Mouse (Mus musculus): ENCODE data around the gene Imp4. TPM values are rescaled to one million over a fixed set of nuclear protein-coding genes. Genes with fewer than 3 reads are reported as not detected.

The Imp4 gene
- polyA plus RNA-seq, 1 experiment: 70.5 TPM

DNA sequence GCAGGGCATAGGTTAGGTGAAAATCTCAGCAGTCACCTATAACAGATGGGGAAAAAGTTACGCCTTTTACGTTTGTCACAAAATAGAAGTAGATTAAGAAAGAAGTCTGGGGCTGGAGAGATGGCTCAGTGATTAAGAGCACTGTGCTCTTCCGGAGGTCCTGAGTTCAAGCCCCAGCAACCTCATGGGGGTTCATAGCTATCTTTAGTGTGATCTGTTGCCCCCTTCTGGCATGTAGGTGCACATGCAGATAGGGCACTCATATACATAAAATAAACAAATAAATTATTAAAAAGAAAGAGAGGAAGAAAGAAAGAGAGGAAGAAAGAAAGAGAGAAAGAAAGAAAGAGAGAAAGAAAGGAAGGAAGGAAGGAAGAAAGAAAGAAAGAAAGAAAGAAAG is 47.7 kb downstream of the Imp4 start:
- H3K36me3 ChIP-seq (ENCODE audit: control insufficient read depth, insufficient read depth): no peaks in the 10 kb centered on the region
- H3ac ChIP-seq (ENCODE audit: control insufficient read depth, insufficient read length, low read depth): no peak overlapping the region
- H3K79me2 ChIP-seq (ENCODE audit: control insufficient read depth, insufficient read depth): no peaks in the 10 kb centered on the region
- no peaks in the 10 kb centered on the region for H3K79me3 ChIP-seq (ENCODE audit: low read depth)
- TF ChIP-seq CEBPB (IDR thresholded peaks at IDR 0.05; ENCODE audit: low read depth) (no peak), FOSL1 (IDR thresholded peaks at IDR 0.05; ENCODE audit: insufficient read depth, low read length, poor library complexity, severe bottlenecking) (no peak), MYOD1 (IDR thresholded peaks at IDR 0.05; ENCODE audit: control insufficient read depth, insufficient read length, low read depth) (no peak), MYOG (IDR thresholded peaks at IDR 0.05; ENCODE audit: control insufficient read depth, extremely low read depth, insufficient read length) (no peak), USF1 (IDR thresholded peaks at IDR 0.05; ENCODE audit: low read depth) (no peak), MAX (IDR thresholded peaks at IDR 0.05) (no peak), CTCF (IDR thresholded peaks at IDR 0.05; ENCODE audit: control insufficient read depth, insufficient read depth, insufficient read length) (no peak)
- peaks cover 8% of the 10 kb centered on the region for H3K27me3 ChIP-seq (ENCODE audit: control insufficient read depth, insufficient read depth, insufficient read length)
- H3K4me3 ChIP-seq (ENCODE audit: insufficient read depth, poor library complexity, severe bottlenecking): no peak overlapping the region

DNA sequence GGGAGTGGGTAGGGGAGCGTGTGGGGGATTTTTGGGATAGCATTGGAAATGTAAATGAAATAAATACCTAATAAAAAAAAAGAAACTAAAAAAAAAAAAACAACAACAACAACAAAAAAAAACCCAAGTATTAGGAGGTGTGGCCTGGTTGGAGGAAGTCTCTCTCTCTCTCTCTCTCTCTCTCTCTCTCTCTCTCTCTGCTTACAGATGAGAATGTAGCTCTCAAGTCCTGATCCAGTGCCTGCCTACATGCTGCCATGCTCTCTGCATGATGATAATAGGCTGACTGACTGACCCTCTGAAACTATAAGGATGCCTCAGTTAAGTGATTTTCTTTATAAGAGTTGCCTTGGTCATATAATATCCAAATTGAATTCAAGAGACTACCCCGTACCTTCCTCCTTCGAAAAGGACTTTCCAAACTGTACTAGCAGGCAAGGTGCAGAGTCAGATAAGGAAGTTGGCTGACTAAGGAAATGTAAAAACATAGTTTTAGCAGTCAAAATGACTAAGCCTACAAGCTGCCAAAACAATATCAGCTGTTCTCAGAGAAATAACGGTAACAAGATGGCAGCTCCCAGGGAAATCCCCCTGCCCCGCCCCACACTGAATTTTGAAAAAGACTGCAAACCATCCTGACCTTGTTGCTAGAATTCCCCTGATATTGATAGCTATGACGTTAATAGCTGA is 50.3 kb downstream of the Imp4 start:
- no peak for TF ChIP-seq CEBPB (IDR thresholded peaks at IDR 0.05; ENCODE audit: low read depth)
- Histone ChIP-seq H3K27me3 (ENCODE audit: control insufficient read depth, insufficient read depth, insufficient read length) (peaks cover 12% of the 10 kb centered on the region), H3K36me3 (ENCODE audit: control insufficient read depth, insufficient read depth) (no peaks in the 10 kb centered on the region), H3ac (ENCODE audit: control insufficient read depth, insufficient read length, low read depth) (no peak overlapping the region), H3K4me3 (ENCODE audit: insufficient read depth, poor library complexity, severe bottlenecking) (no peak overlapping the region), H3K79me3 (ENCODE audit: low read depth) (no peaks in the 10 kb centered on the region), H3K79me2 (ENCODE audit: control insufficient read depth, insufficient read depth) (no peaks in the 10 kb centered on the region)

DNA sequence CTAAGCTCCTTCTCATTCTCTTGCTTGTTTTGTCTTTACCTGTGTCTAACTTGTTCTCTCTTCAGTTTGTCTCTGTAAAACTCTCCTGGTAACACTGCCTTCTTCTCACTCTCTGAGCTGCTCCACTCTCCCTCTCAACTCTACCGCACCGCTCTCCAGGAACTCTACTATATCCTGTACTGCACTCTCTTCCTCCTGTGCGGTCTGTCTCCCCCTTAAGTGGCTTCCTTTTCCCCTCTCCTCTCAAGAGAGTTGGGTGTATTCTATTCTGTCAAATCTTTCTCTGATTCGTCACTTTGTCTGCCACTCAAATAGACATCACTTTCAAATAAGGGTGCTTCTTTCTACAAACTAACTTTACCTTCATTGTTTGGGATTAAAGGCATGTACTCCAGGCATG is 51.8 kb downstream of the Imp4 start:
- TF ChIP-seq MYOD1 (IDR thresholded peaks at IDR 0.05; ENCODE audit: control insufficient read depth, insufficient read length, low read depth) (no peak), USF1 (IDR thresholded peaks at IDR 0.05; ENCODE audit: low read depth) (no peak), CTCF (IDR thresholded peaks at IDR 0.05; ENCODE audit: control insufficient read depth, insufficient read depth, insufficient read length) (no peak), MYOG (IDR thresholded peaks at IDR 0.05; ENCODE audit: control insufficient read depth, extremely low read depth, insufficient read length) (no peak), MAX (IDR thresholded peaks at IDR 0.05) (no peak), FOSL1 (IDR thresholded peaks at IDR 0.05; ENCODE audit: insufficient read depth, low read length, poor library complexity, severe bottlenecking) (no peak), CEBPB (IDR thresholded peaks at IDR 0.05; ENCODE audit: low read depth) (no peak)
- Histone ChIP-seq H3K27me3 (ENCODE audit: control insufficient read depth, insufficient read depth, insufficient read length) (peaks cover 7% of the 10 kb centered on the region), H3K79me2 (ENCODE audit: control insufficient read depth, insufficient read depth) (no peaks in the 10 kb centered on the region), H3K4me3 (ENCODE audit: insufficient read depth, poor library complexity, severe bottlenecking) (no peak overlapping the region), H3ac (ENCODE audit: control insufficient read depth, insufficient read length, low read depth) (no peak overlapping the region), H3K79me3 (ENCODE audit: low read depth) (no peaks in the 10 kb centered on the region), H3K36me3 (ENCODE audit: control insufficient read depth, insufficient read depth) (no peaks in the 10 kb centered on the region)

Small RNA genes within 50 kb of the gene (microRNA-seq; reads per million reads assigned to microRNA genes)
- not detected for gene Mir5103 (ENCODE audit: borderline microRNAs expressed)

Other genes starting within 250 kb of the Imp4 start
- 18.8 TPM for gene Ccdc115, start 179 bp upstream of the Imp4 start, polyA plus RNA-seq (2012; fragmentation: generic; extraction: Trizol)
- not detected for gene Ptpn18, start 19.9 kb downstream of the Imp4 start, polyA plus RNA-seq (2012; fragmentation: generic; extraction: Trizol)
- not detected for gene Prss39, start 58.6 kb downstream of the Imp4 start, polyA plus RNA-seq (2012; fragmentation: generic; extraction: Trizol)
- gene Cfc1, start 95.8 kb downstream of the Imp4 start, polyA plus RNA-seq (2012; fragmentation: generic; extraction: Trizol): not detected
- gene Prss40, start 121.1 kb downstream of the Imp4 start, polyA plus RNA-seq (2012; fragmentation: generic; extraction: Trizol): not detected
- gene Amer3, start 139.8 kb downstream of the Imp4 start, polyA plus RNA-seq (2012; fragmentation: generic; extraction: Trizol): not detected

All from C2C12 (cell line).